Mouse (Mus musculus) myocyte (in vitro differentiated cells): ENCODE results near the gene Tgm1. TPM values are rescaled to one million over a fixed set of nuclear protein-coding genes. Genes with fewer than 3 reads are reported as not detected.

Experiments used
- H3K27me3 ChIP-seq: one replicate; pipeline ENCODE4 v1.6.1; 2011; ENCODE audit not compliant: control insufficient read depth, insufficient read depth, insufficient read length
- H3K36me3 ChIP-seq: one replicate; pipeline ENCODE4 v1.6.1; 2011; ENCODE audit not compliant: control insufficient read depth, insufficient read depth
- H3K4me2 ChIP-seq: one replicate; pipeline ENCODE4 v1.6.1; 2011; ENCODE audit warnings: low read depth, control low read depth
- H3K4me3 ChIP-seq: one replicate; pipeline ENCODE4 v1.5.1; 2011; ENCODE audit warnings: mild to moderate bottlenecking, control low read depth, moderate library complexity
- H3K79me2 ChIP-seq: one replicate; pipeline ENCODE4 v1.6.1; 2011; ENCODE audit not compliant: control insufficient read depth, insufficient read depth
- H3ac ChIP-seq: one replicate; pipeline ENCODE4 v1.6.1; 2011; ENCODE audit not compliant: control insufficient read depth, insufficient read length
- CEBPB ChIP-seq: IDR thresholded peaks from 2 replicates; pipeline ENCODE4 v1.6.1; 2011; ENCODE audit warnings: mild to moderate bottlenecking, moderate library complexity; ENCODE audit not compliant: poor library complexity, insufficient read depth, severe bottlenecking
- E2F4 ChIP-seq: IDR thresholded peaks from one replicate; pipeline ENCODE4 v1.6.1; 2011; ENCODE audit warnings: mild to moderate bottlenecking, control low read depth, moderate library complexity; ENCODE audit not compliant: insufficient read depth
- MAX ChIP-seq: IDR thresholded peaks from one replicate; pipeline ENCODE4 v1.6.1; 2011; ENCODE audit warnings: low read depth, mild to moderate bottlenecking, control low read depth
- MYOD1 ChIP-seq, 3 experiments: IDR thresholded peaks; one replicate each; pipeline ENCODE4 v1.6.1; 2011; ENCODE audit warnings: control low read depth in 2 of 3, low read depth in 2 of 3, mild to moderate bottlenecking in 2 of 3, moderate library complexity in 1 of 3; ENCODE audit not compliant: insufficient read length in 2 of 3, control insufficient read depth in 1 of 3
- MYOG ChIP-seq, 3 experiments: IDR thresholded peaks; one replicate each; pipeline ENCODE4 v1.6.1; 2011; ENCODE audit warnings: control low read depth in 2 of 3, low read depth in 2 of 3, mild to moderate bottlenecking in 2 of 3; ENCODE audit not compliant: insufficient read length in 2 of 3, control insufficient read depth in 1 of 3, insufficient read depth in 1 of 3
- POLR2A ChIP-seq: IDR thresholded peaks from one replicate; pipeline ENCODE4 v1.6.1; 2011; ENCODE audit warnings: low read depth, mild to moderate bottlenecking, control low read depth, moderate library complexity; ENCODE audit not compliant: insufficient read length
- POLR2AphosphoS2 ChIP-seq: IDR thresholded peaks from one replicate; pipeline ENCODE4 v1.6.1; 2011; ENCODE audit warnings: low read depth, control low read depth; ENCODE audit not compliant: insufficient read length
- REST ChIP-seq: IDR thresholded peaks from one replicate; pipeline ENCODE4 v1.6.1; 2011; ENCODE audit warnings: mild to moderate bottlenecking, control low read depth, moderate library complexity; ENCODE audit not compliant: insufficient read depth, insufficient read length
- SRF ChIP-seq: IDR thresholded peaks from one replicate; pipeline ENCODE4 v1.6.1; 2011; ENCODE audit warnings: low read depth; ENCODE audit not compliant: control insufficient read depth, insufficient read length
- TCF12 ChIP-seq: IDR thresholded peaks from one replicate; pipeline ENCODE4 v1.6.1; 2011; ENCODE audit warnings: mild to moderate bottlenecking, control low read depth; ENCODE audit not compliant: poor library complexity, insufficient read depth, severe bottlenecking
- TCF3 ChIP-seq: IDR thresholded peaks from one replicate; pipeline ENCODE4 v1.6.1; 2011; ENCODE audit warnings: low read depth, control low read depth; ENCODE audit not compliant: insufficient read length
- USF1 ChIP-seq: IDR thresholded peaks from one replicate; pipeline ENCODE4 v1.6.1; 2011; ENCODE audit warnings: low read depth, mild to moderate bottlenecking, control low read depth, moderate library complexity
- polyA plus RNA-seq: library from polyadenylated mRNA; unstranded; fragments of >200 nt; fragmentation: generic; extraction: Trizol; gene quantifications from one replicate; pipeline ENCODE4 v1.2.1, GENCODE M21; 2012; ENCODE audit warnings: missing spikeins

Tgm1 gene
- polyA plus RNA-seq, 1 experiment = 0.06 TPM

DNA sequence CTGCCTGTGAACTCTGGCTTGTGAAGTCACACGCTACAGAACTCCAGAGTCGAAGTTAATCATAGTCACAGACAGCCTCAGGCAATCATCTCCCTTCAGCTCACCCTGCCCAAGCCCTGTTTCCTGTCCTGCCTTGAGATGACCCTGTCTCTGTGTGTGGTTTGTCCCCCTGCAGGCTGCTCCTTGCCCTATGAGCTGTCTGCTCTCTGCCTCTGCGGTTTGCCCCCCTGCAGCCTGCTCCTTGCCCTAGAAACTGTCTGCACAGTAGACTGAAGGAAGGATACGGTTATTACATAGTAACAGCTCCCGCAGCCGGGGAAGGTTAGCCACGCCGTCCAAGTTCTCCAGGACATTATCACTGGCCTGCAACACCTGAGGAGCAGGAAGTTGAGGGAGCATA is 3.2 kb upstream of the Tgm1 start:
- Histone ChIP-seq H3K27me3 (no peaks in the 10 kb centered on the region), H3K36me3 (no peaks in the 10 kb centered on the region), H3K79me2 (no peaks in the 10 kb centered on the region), H3ac (no peak overlapping the region), H3K4me3 (no peak overlapping the region), H3K4me2 (no peak overlapping the region)
- TF ChIP-seq MYOG (IDR thresholded peaks at IDR 0.05; ENCODE audit: control insufficient read depth in 1 of 3, insufficient read depth in 1 of 3, insufficient read length in 2 of 3, low read depth in 2 of 3) (no peak), USF1 (no peak), MYOD1 (IDR thresholded peaks at IDR 0.05; ENCODE audit: control insufficient read depth in 1 of 3, insufficient read length in 2 of 3, low read depth in 2 of 3) (no peak), REST (no peak), POLR2AphosphoS2 (no peak), E2F4 (no peak), MAX (no peak), CEBPB (no peak), TCF12 (no peak), TCF3 (no peak), SRF (no peak), POLR2A (no peak)

DNA sequence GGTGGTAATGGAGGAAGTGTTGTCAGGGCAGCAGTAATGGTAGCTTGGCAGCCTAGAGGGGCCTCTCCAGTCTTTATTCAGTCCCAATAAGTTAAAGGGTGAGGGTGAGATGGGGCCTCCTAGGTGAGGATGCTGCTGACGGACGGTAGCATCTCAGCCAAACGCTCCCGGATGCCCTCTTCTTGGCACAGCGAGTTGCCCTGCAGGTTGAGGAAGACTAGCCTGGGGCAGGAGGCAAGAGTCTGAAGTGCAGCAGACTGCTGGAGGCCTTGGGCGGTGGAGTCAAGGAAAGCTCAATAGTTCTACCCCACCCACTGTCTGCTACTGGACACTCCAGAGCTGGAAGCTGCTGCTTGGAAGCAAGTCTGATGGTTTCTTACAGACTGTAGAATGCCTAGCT is 2.5 kb upstream of the Tgm1 start:
- TF ChIP-seq TCF3 = no peak
- no peak for TF ChIP-seq USF1
- TF ChIP-seq SRF = no peak
- TF ChIP-seq REST = no peak
- no peak for TF ChIP-seq CEBPB
- no peak for TF ChIP-seq E2F4
- no peak for TF ChIP-seq MYOG (IDR thresholded peaks at IDR 0.05; ENCODE audit: control insufficient read depth in 1 of 3, insufficient read depth in 1 of 3, insufficient read length in 2 of 3, low read depth in 2 of 3)
- no peak for TF ChIP-seq POLR2AphosphoS2
- no peak for TF ChIP-seq MAX
- Histone ChIP-seq H3K36me3 (no peaks in the 10 kb centered on the region), H3ac (no peak overlapping the region), H3K79me2 (no peaks in the 10 kb centered on the region), H3K27me3 (no peaks in the 10 kb centered on the region), H3K4me3 (no peak overlapping the region), H3K4me2 (no peak overlapping the region)

DNA sequence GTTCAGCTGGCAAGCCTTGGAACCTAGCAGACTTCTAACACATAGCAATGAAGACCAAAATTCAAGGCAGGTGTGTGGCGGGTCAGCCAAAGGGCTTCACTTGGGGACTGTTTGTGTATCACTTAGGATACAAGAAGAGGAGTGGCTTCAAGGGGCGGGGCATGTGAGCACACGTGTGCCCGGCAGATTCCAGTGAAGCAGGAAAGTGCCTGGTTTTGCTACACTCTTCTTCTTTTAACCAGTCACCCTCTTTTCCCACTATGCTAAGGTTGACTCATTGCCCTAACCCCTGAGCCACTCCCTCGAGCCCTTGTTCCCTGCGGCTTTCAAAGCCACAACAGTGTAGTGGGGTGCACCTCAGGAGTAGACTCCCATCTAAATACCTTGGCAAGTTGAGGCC is 1.2 kb upstream of the Tgm1 start:
- Histone ChIP-seq H3K4me2 (peak overlapping the region; percentile 42), H3ac (no peak overlapping the region), H3K79me2 (no peaks in the 10 kb centered on the region), H3K27me3 (no peaks in the 10 kb centered on the region), H3K36me3 (no peaks in the 10 kb centered on the region), H3K4me3 (no peak overlapping the region)
- TF ChIP-seq TCF3 (no peak), USF1 (no peak), MYOD1 (IDR thresholded peaks at IDR 0.05; ENCODE audit: control insufficient read depth in 1 of 3, insufficient read length in 2 of 3, low read depth in 2 of 3) (peak in 1 of 3 experiments; percentile 9)

DNA sequence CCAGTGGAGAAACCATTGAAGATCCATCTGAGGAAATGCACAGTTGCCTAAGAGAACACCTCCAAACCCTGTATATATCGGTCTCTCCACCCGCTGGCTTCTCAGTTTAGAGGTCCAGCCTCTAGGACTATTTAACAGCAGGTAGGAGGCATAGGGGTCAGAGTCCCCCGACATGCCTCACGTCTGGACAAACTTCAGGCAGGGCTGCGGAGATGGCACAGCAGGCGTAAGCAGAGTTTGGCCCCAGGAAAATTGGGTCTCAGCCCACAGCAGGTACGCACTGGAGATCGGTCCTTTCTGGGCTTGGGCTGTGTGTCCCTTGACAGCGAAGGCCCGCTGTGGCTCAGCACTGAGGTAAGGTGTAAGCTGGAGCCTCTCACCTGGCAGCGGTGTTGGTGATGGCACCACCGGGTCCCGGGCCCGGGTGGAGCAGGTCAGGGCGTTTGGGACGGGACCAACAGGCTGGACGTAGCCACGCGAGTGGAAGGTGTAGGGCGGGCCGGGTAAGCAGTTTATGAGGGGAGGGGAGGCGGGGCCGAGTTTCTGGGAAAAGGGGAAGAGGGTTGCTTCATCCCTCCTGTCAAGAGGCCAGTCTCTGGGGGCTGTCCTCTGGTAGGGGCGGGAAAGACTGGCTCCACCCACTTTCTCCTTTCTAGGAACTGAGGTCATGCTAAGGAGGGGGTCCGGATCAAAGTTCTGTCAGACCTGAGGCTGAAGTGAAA is 558 bp downstream of the Tgm1 start:
- H3K27me3 ChIP-seq = no peaks in the 10 kb centered on the region
- H3ac ChIP-seq = no peak overlapping the region
- H3K4me3 ChIP-seq = no peak overlapping the region
- no peaks in the 10 kb centered on the region for H3K79me2 ChIP-seq
- H3K4me2 ChIP-seq = no peak overlapping the region
- H3K36me3 ChIP-seq = no peaks in the 10 kb centered on the region
- no peak for TF ChIP-seq USF1
- no peak for TF ChIP-seq MYOG (IDR thresholded peaks at IDR 0.05; ENCODE audit: control insufficient read depth in 1 of 3, insufficient read depth in 1 of 3, insufficient read length in 2 of 3, low read depth in 2 of 3)
- TF ChIP-seq SRF = no peak
- TF ChIP-seq POLR2A = no peak
- no peak for TF ChIP-seq MYOD1 (IDR thresholded peaks at IDR 0.05; ENCODE audit: control insufficient read depth in 1 of 3, insufficient read length in 2 of 3, low read depth in 2 of 3)
- no peak for TF ChIP-seq CEBPB

DNA sequence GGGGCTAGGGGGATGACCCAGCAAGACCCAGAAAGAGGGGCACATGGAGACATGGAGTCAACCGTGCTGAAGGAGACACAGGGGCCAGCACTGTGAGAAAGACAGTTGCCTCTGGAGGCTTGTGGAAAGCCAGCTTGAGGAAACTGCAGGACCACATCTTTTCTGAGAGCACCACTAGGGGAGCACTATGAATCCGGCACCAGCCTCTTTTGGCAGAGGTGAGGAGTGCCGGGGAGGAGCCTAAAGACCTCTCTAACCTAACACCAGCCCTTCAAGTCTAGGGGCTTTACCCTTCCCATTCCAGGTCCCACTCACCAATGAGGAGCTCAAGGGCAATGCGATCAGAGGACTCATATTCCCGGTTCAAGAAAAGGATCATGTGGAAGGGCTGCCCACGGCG is 1.9 kb downstream of the Tgm1 start:
- H3K79me2 ChIP-seq = no peaks in the 10 kb centered on the region
- no peak overlapping the region for H3K4me3 ChIP-seq
- H3ac ChIP-seq = no peak overlapping the region
- no peak for TF ChIP-seq REST
- no peak for TF ChIP-seq TCF3
- no peak for TF ChIP-seq USF1
- TF ChIP-seq MYOG (IDR thresholded peaks at IDR 0.05; ENCODE audit: control insufficient read depth in 1 of 3, insufficient read depth in 1 of 3, insufficient read length in 2 of 3, low read depth in 2 of 3) = no peak
- H3K4me2 ChIP-seq = no peak overlapping the region
- H3K36me3 ChIP-seq = no peaks in the 10 kb centered on the region
- no peaks in the 10 kb centered on the region for H3K27me3 ChIP-seq
